Mouse (Mus musculus) spleen, postnatal 14 days (tissue): ENCODE data around the gene Mtx2.

Source experiments
- DNase-seq, 2 experiments: peaks; one replicate each; pipeline ENCODE4 v3.0.0; 2021 to 2022; ENCODE audit warnings: low spot score in 2 of 2

Mtx2 gene

GRCm38 (mm10) chr2:74825730-74826430, at the start of gene Mtx2:
Gene Mtx2, plus strand, starts transcription at chr2:74825803.
- DNase-seq, result peak; percentile 40 to 62

- DNase-seq, result no peak
Measured at GRCm38 (mm10) chr2:74777536-74778275, 47.9 kb upstream of the Mtx2 start.

- DNase-seq, result no peak
Measured at GRCm38 (mm10) chr2:74781386-74781785, 44.2 kb upstream of the Mtx2 start.

- no peak for DNase-seq
Measured at GRCm38 (mm10) chr2:74795531-74795930, 30.1 kb upstream of the Mtx2 start.

GRCm38 (mm10) chr2:74808431-74808830, 17.2 kb upstream of the Mtx2 start:
- DNase-seq, result no peak

GRCm38 (mm10) chr2:74822654-74823053, 2.9 kb upstream of the Mtx2 start:
- no peak for DNase-seq

- no peak for DNase-seq
Measured at GRCm38 (mm10) chr2:74825371-74825729, 253 bp upstream of the Mtx2 start.

- no peak for DNase-seq
Measured at GRCm38 (mm10) chr2:74846992-74847391, 21.4 kb downstream of the Mtx2 start.

- no peak for DNase-seq
Measured at GRCm38 (mm10) chr2:74847516-74847915, 21.9 kb downstream of the Mtx2 start.

- DNase-seq, result no peak
Measured at GRCm38 (mm10) chr2:74850036-74850435, 24.4 kb downstream of the Mtx2 start.

GRCm38 (mm10) chr2:74862070-74862476, 36.5 kb downstream of the Mtx2 start:
- no peak for DNase-seq

- no peak for DNase-seq
Measured at GRCm38 (mm10) chr2:74865414-74865813, 39.8 kb downstream of the Mtx2 start.

- no peak for DNase-seq
Measured at GRCm38 (mm10) chr2:74874043-74874442, 48.4 kb downstream of the Mtx2 start.

- no peak for DNase-seq
Measured at GRCm38 (mm10) chr2:74884357-74884756, 58.8 kb downstream of the Mtx2 start.

- no peak for DNase-seq
Measured at GRCm38 (mm10) chr2:74891868-74892267, 66.3 kb downstream of the Mtx2 start.

- DNase-seq, result no peak
Measured at GRCm38 (mm10) chr2:74892881-74893615, 67.4 kb downstream of the Mtx2 start.

- no peak for DNase-seq
Measured at GRCm38 (mm10) chr2:74894061-74894460, 68.5 kb downstream of the Mtx2 start.

- no peak for DNase-seq
Measured at GRCm38 (mm10) chr2:74899973-74900372, 74.4 kb downstream of the Mtx2 start.

- DNase-seq, result no peak
Measured at GRCm38 (mm10) chr2:74901764-74902295, 76.2 kb downstream of the Mtx2 start.

GRCm38 (mm10) chr2:74907368-74908291, 82.0 kb downstream of the Mtx2 start:
- DNase-seq, result no peak

- DNase-seq, result no peak
Measured at GRCm38 (mm10) chr2:74912031-74912430, 86.4 kb downstream of the Mtx2 start.
